Comparison of ENCODE assay signal across 9 mouse cellular contexts in the genomic region with DNA sequence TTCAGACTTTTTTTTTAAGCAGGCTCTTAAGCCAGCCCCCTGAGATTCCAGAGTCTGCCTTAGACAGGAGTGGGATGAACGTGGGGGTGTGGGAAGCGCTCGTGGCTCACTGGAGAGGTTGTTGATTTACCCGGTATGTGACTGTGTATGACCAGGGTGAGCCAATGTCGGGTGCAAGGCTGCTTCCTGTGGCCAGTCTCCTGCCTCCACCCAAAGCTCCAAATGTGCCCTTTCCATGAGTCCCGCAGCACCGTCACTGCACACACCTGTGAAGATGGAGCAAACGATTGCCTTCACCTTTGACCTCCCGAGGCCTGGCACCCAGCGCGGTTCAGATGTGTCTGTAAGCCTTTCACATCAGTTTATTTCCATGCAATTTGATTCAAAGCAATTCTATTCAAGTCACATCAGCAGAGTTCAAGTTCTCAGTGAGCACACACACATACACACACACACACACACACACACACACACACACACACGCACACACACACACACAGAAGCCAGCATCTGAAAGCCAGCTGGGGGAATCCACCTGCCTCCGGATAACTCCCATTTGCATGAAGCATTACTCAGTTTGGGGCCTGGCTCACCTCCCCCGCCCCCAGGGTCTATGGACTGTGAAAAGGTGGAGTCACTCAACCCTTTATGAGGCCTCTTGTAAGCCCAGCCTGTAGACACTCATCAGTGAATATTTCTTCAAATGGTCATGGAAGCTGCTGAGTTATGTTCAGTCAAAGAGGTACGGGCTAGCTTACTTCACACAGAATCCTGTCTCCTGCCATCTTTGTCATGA. TPM values are rescaled to one million over a fixed set of nuclear protein-coding genes. Genes with fewer than 3 reads are reported as not detected.
A peak's percentile ranks its signal among the peaks of the same experiment; 100 is the strongest.
DNase-seq lines count a peak whose midpoint lies in the region; ATAC-seq and TF ChIP-seq lines count a peak whose summit lies in the region.
"Had no signal": no experiment of that assay in that cellular context is flagged by ENCODE, and none has a peak within 500 bp of the region (broad histone marks: within the 10 kb centered on the region; RNA-seq: fewer than 3 reads in every experiment).

No protein-coding gene starts in this region.

- peak; percentile 79 for ATAC-seq in kidney, embryonic 14.5 days (ENCODE audit: low FRiP score, low TSS enrichment)
- ATAC-seq in stomach, embryonic 15.5 days (ENCODE audit: insufficient read depth, low FRiP score, low read depth), result no peak
- no peak for ATAC-seq in CD4-positive, CD25-positive, alpha-beta regulatory T cell, adult 4 months

- TF ChIP-seq POLR2A in spleen, adult 2 months (IDR thresholded peaks at IDR 0.05; ENCODE audit: low read depth, low read length), result no peak

- no peak overlapping the region for H3K4me3 ChIP-seq in kidney, embryonic 14.5 days (ENCODE audit: low read length)
- no peak overlapping the region for H3K4me3 ChIP-seq in spleen, adult 2 months (ENCODE audit: extremely low read depth, insufficient read depth, insufficient read length)
- no peak overlapping the region for H3K4me3 ChIP-seq in stomach, embryonic 15.5 days (replicated peaks)
- H3K4me3 ChIP-seq: left cerebral cortex, adult 2 months had no signal

- no peak for DNase-seq in kidney, adult 18-20 months
- DNase-seq in spleen, adult 2 months (ENCODE audit: low read depth in 1 of 2, low spot score in 2 of 2), result peak; percentile 24 to 27
- DNase-seq in spleen, adult 12 weeks (ENCODE audit: low spot score), result no peak
- peak; percentile 20 for DNase-seq in forelimb bud, embryonic 11.5 days (ENCODE audit: low read depth, low spot score)
- no peak for DNase-seq in frontal cortex, postnatal 25 days (ENCODE audit: low spot score in 2 of 2)

- WGBS in kidney, embryonic 14.5 days, result 36% methylated on average over 15 of the region's 15 CpGs
- WGBS in spleen, adult 2 months, result 76% methylated on average over 15 of the region's 15 CpGs
- WGBS in stomach, embryonic 15.5 days, result 58% methylated on average over 15 of the region's 15 CpGs

- peaks cover 42% of the 10 kb centered on the region for H3K4me1 ChIP-seq in kidney, embryonic 14.5 days (ENCODE audit: control insufficient read depth, insufficient read depth, low read length)
- H3K4me1 ChIP-seq in spleen, adult 2 months (ENCODE audit: control insufficient read depth, insufficient read depth, insufficient read length), result peaks cover 14% of the 10 kb centered on the region; the same call in 1 of the 2 replicates
- H3K4me1 ChIP-seq in stomach, embryonic 15.5 days, result peaks cover 22% of the 10 kb centered on the region

- no peak overlapping the region for H3K4me2 ChIP-seq in kidney, embryonic 14.5 days (replicated peaks; ENCODE audit: low read depth, low read length)
- peak overlapping the region; percentile 10; the same call in 1 of the 2 replicates for H3K4me2 ChIP-seq in stomach, embryonic 15.5 days

- H3K9me3 ChIP-seq in kidney, embryonic 14.5 days (ENCODE audit: control insufficient read depth, low read length), result no peaks in the 10 kb centered on the region
- H3K9me3 ChIP-seq in stomach, embryonic 15.5 days, result no peaks in the 10 kb centered on the region

- no peak overlapping the region for H3K9ac ChIP-seq in kidney, embryonic 14.5 days (ENCODE audit: low read depth, low read length)
- H3K9ac ChIP-seq in stomach, embryonic 15.5 days, result no peak overlapping the region

- H3K27me3 ChIP-seq in kidney, embryonic 14.5 days (ENCODE audit: control insufficient read depth, insufficient read depth, low read length), result no peaks in the 10 kb centered on the region
- H3K27me3 ChIP-seq in spleen, adult 2 months (ENCODE audit: control insufficient read depth, insufficient read depth, low read length), result no peaks in the 10 kb centered on the region
- H3K27me3 ChIP-seq in stomach, embryonic 15.5 days (replicated peaks), result no peaks in the 10 kb centered on the region

- H3K36me3 ChIP-seq in kidney, embryonic 14.5 days (ENCODE audit: control insufficient read depth, insufficient read depth, low read length), result no peaks in the 10 kb centered on the region
- no peaks in the 10 kb centered on the region for H3K36me3 ChIP-seq in spleen, adult 2 months (ENCODE audit: control insufficient read depth, insufficient read depth, low read length)
- no peaks in the 10 kb centered on the region for H3K36me3 ChIP-seq in stomach, embryonic 15.5 days

- TF ChIP-seq CTCF in spleen, adult 2 months (IDR thresholded peaks at IDR 0.05; ENCODE audit: extremely low read depth, insufficient read depth, insufficient read length, insufficient replicate concordance), result no peak

- H3K27ac ChIP-seq in kidney, embryonic 14.5 days (ENCODE audit: low read depth, low read length), result peak overlapping the region; percentile 82
- H3K27ac ChIP-seq in spleen, adult 2 months (ENCODE audit: insufficient read depth, low read length), result 0 out of 2 replicates have a peak overlapping the region, but pooled peaks have one; percentile 18
- peak overlapping the region; percentile 40 for H3K27ac ChIP-seq in stomach, embryonic 15.5 days
- H3K27ac ChIP-seq: left cerebral cortex, adult 2 months had no signal

RNA-seq across cellular contexts. Expression of gene Ssr1, which starts 27.6 kb away (rescaled TPM):
- polyA plus RNA-seq in kidney, embryonic 14.5 days (2014; fragmentation: Nextera tagmentation; extraction: Ambion mirVana), result 76.7 and 133 TPM in 2 replicates
- polyA plus RNA-seq in spleen, adult 2 months (2012; rRNA removed), result 3.9 and 4.1 TPM in 2 replicates
- polyA plus RNA-seq in stomach, embryonic 15.5 days (2015; fragmentation: Nextera tagmentation; extraction: Ambion mirVana), result 149 and 157 TPM in 2 replicates
- polyA plus RNA-seq in CD4-positive, CD25-positive, alpha-beta regulatory T cell, adult 4 months (2017; shearing (Covaris generic)), result 100 to 1,000 TPM; 103 to 115 TPM

Comparison
In these comparisons a context has a peak if more than half of its experiments do, and no peak if none do; other contexts are left out.
1. DNase-seq: peak in spleen, adult 2 months (2 of 2) and forelimb bud, embryonic 11.5 days (single experiment); none in kidney, adult 18-20 months (single experiment), spleen, adult 12 weeks (single experiment) and frontal cortex, postnatal 25 days (0 of 2).
2. H3K27ac ChIP-seq: peak in every context shown above with its lines; median percentile 82 in kidney, embryonic 14.5 days; 40 in stomach, embryonic 15.5 days; 18 in spleen, adult 2 months.
3. RNA of gene Ssr1, which starts 27.6 kb away (polyA plus RNA-seq): 149 to 157 TPM in stomach, embryonic 15.5 days, 76.7 to 133 TPM in kidney, embryonic 14.5 days and 103 to 115 TPM in CD4-positive, CD25-positive, alpha-beta regulatory T cell, adult 4 months; 3.9 to 4.1 TPM in spleen, adult 2 months; every median in the first group is over 10 times any median in the second.